Mouse (Mus musculus) brown adipose tissue, adult 24 weeks (tissue): ENCODE measurements at regions not wholly inside any gene's neighbourhood (a gene's known extent, or its start where the extent isn't known, plus 50 kb on each side); places are given as distances from the start of the nearest gene placed in this dataset.
A peak's percentile ranks its signal among the peaks of the same experiment; 100 is the strongest.

ENCODE experiments used
- H3K27ac ChIP-seq: fragments of 200-500 bp; replicated peaks from 2 replicates; pipeline ENCODE4 v1.5.1; 2012; ENCODE audit warnings: low read depth, mild to moderate bottlenecking, low read length
- H3K4me1 ChIP-seq: fragments of 200-500 bp; 2 replicates; pipeline ENCODE4 v1.6.1; 2012; ENCODE audit warnings: low read length, mixed read lengths; ENCODE audit not compliant: control insufficient read depth, insufficient read depth, insufficient read length
- H3K4me3 ChIP-seq: fragments of 200-500 bp; 2 replicates; pipeline ENCODE4 v1.5.1; 2012; ENCODE audit warnings: low read depth, mild to moderate bottlenecking, low read length, moderate library complexity; ENCODE audit not compliant: insufficient read depth

- Histone ChIP-seq H3K27ac (no peak overlapping the region), H3K4me3 (no peak overlapping the region), H3K4me1 (peaks cover 2% of the 10 kb centered on the region)
These were observed 54.2 kb upstream of the Rfpl4b start for GRCm38 (mm10) chr10:38875667-38876245.

GRCm38 (mm10) chr10:38879271-38879670 is 57.7 kb upstream of the Rfpl4b start:
- no peak overlapping the region for H3K4me3 ChIP-seq
- H3K27ac ChIP-seq, result no peak overlapping the region
- peaks cover 5% of the 10 kb centered on the region for H3K4me1 ChIP-seq

GRCm38 (mm10) chr10:38880642-38881187 is 59.1 kb upstream of the Rfpl4b start:
- H3K4me1 ChIP-seq, result peaks cover 8% of the 10 kb centered on the region
- H3K4me3 ChIP-seq, result no peak overlapping the region
- H3K27ac ChIP-seq, result peak overlapping the region; percentile 56

- Histone ChIP-seq H3K4me3 (no peak overlapping the region), H3K27ac (no peak overlapping the region), H3K4me1 (peaks cover 8% of the 10 kb centered on the region; the same call in 1 of the 2 replicates)
These were observed 60.6 kb upstream of the Rfpl4b start for GRCm38 (mm10) chr10:38882154-38882553.

GRCm38 (mm10) chr10:38883816-38884599 is 62.4 kb upstream of the Rfpl4b start:
- no peak overlapping the region for H3K27ac ChIP-seq
- H3K4me1 ChIP-seq, result peaks cover 8% of the 10 kb centered on the region; the same call in 1 of the 2 replicates
- no peak overlapping the region for H3K4me3 ChIP-seq

- Histone ChIP-seq H3K4me1 (peaks cover 8% of the 10 kb centered on the region; the same call in 1 of the 2 replicates), H3K27ac (no peak overlapping the region), H3K4me3 (no peak overlapping the region)
These were observed 63.1 kb upstream of the Rfpl4b start for GRCm38 (mm10) chr10:38884641-38885040.

GRCm38 (mm10) chr10:38886441-38886840 is 64.9 kb upstream of the Rfpl4b start:
- H3K4me3 ChIP-seq, result no peak overlapping the region
- H3K27ac ChIP-seq, result no peak overlapping the region
- peaks cover 3% of the 10 kb centered on the region; the same call in 1 of the 2 replicates for H3K4me1 ChIP-seq

GRCm38 (mm10) chr10:38887896-38888295 is 66.3 kb upstream of the Rfpl4b start:
- Histone ChIP-seq H3K27ac (no peak overlapping the region), H3K4me3 (no peak overlapping the region)

GRCm38 (mm10) chr10:38894706-38895105 is 70.6 kb upstream of the Lama4 start:
- Histone ChIP-seq H3K4me1 (no peaks in the 10 kb centered on the region; the same call in 1 of the 2 replicates), H3K4me3 (no peak overlapping the region), H3K27ac (peak overlapping the region; percentile 48; the same call in 1 of the 2 replicates)

More at GRCm38 (mm10) chr10:38887896-38888295, 66.3 kb upstream of the Rfpl4b start:
- H3K4me1 ChIP-seq, result peaks cover 3% of the 10 kb centered on the region; the same call in 1 of the 2 replicates

- peak overlapping the region; percentile 85 for H3K27ac ChIP-seq
- H3K4me1 ChIP-seq, result no peaks in the 10 kb centered on the region; the same call in 1 of the 2 replicates
- no peak overlapping the region for H3K4me3 ChIP-seq
These were observed 69.7 kb upstream of the Lama4 start for GRCm38 (mm10) chr10:38895656-38896055.

- Histone ChIP-seq H3K4me3 (no peak overlapping the region), H3K27ac (no peak overlapping the region), H3K4me1 (no peaks in the 10 kb centered on the region; the same call in 1 of the 2 replicates)
These were observed 67.7 kb upstream of the Lama4 start for GRCm38 (mm10) chr10:38897573-38897972.

- Histone ChIP-seq H3K4me3 (no peak overlapping the region), H3K27ac (no peak overlapping the region), H3K4me1 (peaks cover 4% of the 10 kb centered on the region; the same call in 1 of the 2 replicates)
These were observed 59.2 kb upstream of the Lama4 start for GRCm38 (mm10) chr10:38906121-38906520.

- H3K4me1 ChIP-seq, result peaks cover 4% of the 10 kb centered on the region; the same call in 1 of the 2 replicates
- H3K27ac ChIP-seq, result no peak overlapping the region
- H3K4me3 ChIP-seq, result no peak overlapping the region
These were observed 57.5 kb upstream of the Lama4 start for GRCm38 (mm10) chr10:38907835-38908234.

- Histone ChIP-seq H3K4me3 (no peak overlapping the region), H3K4me1 (peaks cover 4% of the 10 kb centered on the region; the same call in 1 of the 2 replicates), H3K27ac (peak overlapping the region; percentile 45; the same call in 1 of the 2 replicates)
These were observed 57.0 kb upstream of the Lama4 start for GRCm38 (mm10) chr10:38908277-38908676.

- no peak overlapping the region for H3K4me3 ChIP-seq
- peaks cover 4% of the 10 kb centered on the region; the same call in 1 of the 2 replicates for H3K4me1 ChIP-seq
- H3K27ac ChIP-seq, result no peak overlapping the region
These were observed 56.1 kb upstream of the Lama4 start for GRCm38 (mm10) chr10:38909152-38909732.
